Mouse (Mus musculus): ENCODE data around the gene Mta3. TPM values are rescaled to one million over a fixed set of nuclear protein-coding genes. Genes with fewer than 3 reads are reported as not detected.

Mta3 gene
- polyA plus RNA-seq, 1 experiment from 2014 or later = 30.8 TPM

DNA sequence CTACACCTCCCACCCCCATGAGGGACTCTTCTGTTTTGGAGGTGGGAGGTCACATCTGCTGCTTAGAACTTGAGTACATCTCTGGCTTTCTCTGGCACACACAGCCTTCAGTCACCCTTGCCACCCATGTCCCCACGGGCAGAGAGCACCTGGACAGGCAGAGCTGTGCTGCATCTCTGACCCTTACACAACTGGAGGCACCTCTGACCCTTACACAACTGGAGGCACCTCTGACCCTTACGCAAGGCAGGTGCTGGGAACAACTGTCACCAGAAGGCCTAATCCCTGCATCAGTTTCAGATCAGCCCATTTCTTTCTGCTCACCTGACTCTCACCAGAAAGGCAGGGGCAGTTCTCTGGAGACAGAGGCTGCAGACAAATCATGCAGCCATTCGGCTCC, 130.1 kb downstream of the Mta3 start:
- H3K9ac ChIP-seq (ENCODE audit: low read depth, low read length) = no peak overlapping the region
- no peak overlapping the region for H3K4me2 ChIP-seq (ENCODE audit: low read depth, low read length)
- H3K4me3 ChIP-seq (ENCODE audit: low read depth, low read length) = no peak overlapping the region
- H3K27me3 ChIP-seq (replicated peaks; ENCODE audit: control insufficient read depth, insufficient read depth, low read length) = no peaks in the 10 kb centered on the region
- WGBS = 57% methylated on average over 3 of the region's 3 CpGs
- H3K9me3 ChIP-seq (ENCODE audit: control insufficient read depth, low read length) = no peaks in the 10 kb centered on the region
- no peaks in the 10 kb centered on the region for H3K36me3 ChIP-seq (ENCODE audit: control insufficient read depth, insufficient read depth, low read length)
- H3K4me1 ChIP-seq (ENCODE audit: control insufficient read depth, insufficient read depth, low read length) = peaks cover 6% of the 10 kb centered on the region
- no peak for DNase-seq (ENCODE audit: low spot score)
- H3K27ac ChIP-seq (replicated peaks; ENCODE audit: low read depth, low read length) = no peak overlapping the region
- no peak for ATAC-seq (ENCODE audit: low read depth)

DNA sequence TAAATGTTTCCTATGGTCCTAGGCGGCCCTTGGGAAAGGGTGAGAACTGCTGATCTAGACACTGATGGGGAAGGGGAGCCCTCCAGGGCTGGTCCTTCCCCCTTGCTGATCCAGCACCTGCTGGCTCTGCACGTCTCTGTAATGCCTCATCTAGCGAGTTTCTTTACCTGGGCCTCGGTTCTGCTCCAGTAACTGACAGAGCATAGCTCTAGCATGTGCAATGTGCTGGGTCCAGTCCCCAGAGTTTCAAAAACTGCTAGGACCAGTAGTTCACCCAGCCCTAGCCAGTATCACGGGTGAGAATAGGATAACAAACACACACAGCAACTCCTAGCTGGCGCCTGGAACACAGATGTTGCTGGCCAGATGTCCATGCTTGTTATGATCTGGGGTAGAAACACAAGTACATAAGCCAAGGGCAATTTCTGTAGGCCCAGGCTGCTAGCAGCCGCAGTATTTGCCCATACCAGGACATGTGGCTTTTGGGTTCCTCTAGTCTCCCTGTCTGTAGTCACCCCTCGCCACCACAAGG, 131.8 kb downstream of the Mta3 start:
- ATAC-seq (ENCODE audit: low read depth) (no peak), DNase-seq (ENCODE audit: low spot score) (no peak)
- peaks cover 6% of the 10 kb centered on the region for H3K4me1 ChIP-seq (ENCODE audit: control insufficient read depth, insufficient read depth, low read length)
- WGBS = 55% methylated on average over 8 of the region's 8 CpGs
- H3K27me3 ChIP-seq (replicated peaks; ENCODE audit: control insufficient read depth, insufficient read depth, low read length) = no peaks in the 10 kb centered on the region
- H3K36me3 ChIP-seq (ENCODE audit: control insufficient read depth, insufficient read depth, low read length) = no peaks in the 10 kb centered on the region
- H3K4me2 ChIP-seq (ENCODE audit: low read depth, low read length) = no peak overlapping the region
- H3K9ac ChIP-seq (ENCODE audit: low read depth, low read length) = no peak overlapping the region
- no peak overlapping the region for H3K27ac ChIP-seq (replicated peaks; ENCODE audit: low read depth, low read length)
- no peaks in the 10 kb centered on the region for H3K9me3 ChIP-seq (ENCODE audit: control insufficient read depth, low read length)
- no peak overlapping the region for H3K4me3 ChIP-seq (ENCODE audit: low read depth, low read length)

DNA sequence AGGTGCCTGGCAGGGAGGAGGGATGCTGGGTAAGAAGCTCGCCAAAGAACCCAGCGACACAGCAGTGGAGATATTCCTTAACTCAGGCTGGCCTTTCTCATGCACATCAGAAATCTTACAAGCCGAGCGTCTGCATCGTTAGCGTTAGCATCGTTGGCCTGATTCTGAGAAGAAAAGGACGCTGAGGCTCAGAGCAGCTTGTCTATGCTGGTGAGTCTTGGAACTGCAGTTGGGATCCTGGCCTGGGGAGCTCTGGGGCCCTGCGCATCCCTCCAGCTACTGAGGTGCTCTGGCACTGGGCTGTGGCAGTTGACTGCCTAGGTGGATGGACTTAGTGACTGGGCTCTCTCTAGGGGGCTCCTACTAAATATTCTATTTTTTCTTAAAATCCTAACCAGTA, 133.2 kb downstream of the Mta3 start:
- Histone ChIP-seq H3K27ac (replicated peaks; ENCODE audit: low read depth, low read length) (no peak overlapping the region), H3K9ac (ENCODE audit: low read depth, low read length) (no peak overlapping the region), H3K27me3 (replicated peaks; ENCODE audit: control insufficient read depth, insufficient read depth, low read length) (no peaks in the 10 kb centered on the region), H3K4me3 (ENCODE audit: low read depth, low read length) (no peak overlapping the region), H3K9me3 (ENCODE audit: control insufficient read depth, low read length) (no peaks in the 10 kb centered on the region), H3K4me1 (ENCODE audit: control insufficient read depth, insufficient read depth, low read length) (peaks cover 6% of the 10 kb centered on the region), H3K36me3 (ENCODE audit: control insufficient read depth, insufficient read depth, low read length) (no peaks in the 10 kb centered on the region), H3K4me2 (ENCODE audit: low read depth, low read length) (no peak overlapping the region)
- ATAC-seq (ENCODE audit: low read depth) (no peak), DNase-seq (ENCODE audit: low spot score) (no peak)
- 62% methylated on average over 9 of the region's 9 CpGs for WGBS

DNA sequence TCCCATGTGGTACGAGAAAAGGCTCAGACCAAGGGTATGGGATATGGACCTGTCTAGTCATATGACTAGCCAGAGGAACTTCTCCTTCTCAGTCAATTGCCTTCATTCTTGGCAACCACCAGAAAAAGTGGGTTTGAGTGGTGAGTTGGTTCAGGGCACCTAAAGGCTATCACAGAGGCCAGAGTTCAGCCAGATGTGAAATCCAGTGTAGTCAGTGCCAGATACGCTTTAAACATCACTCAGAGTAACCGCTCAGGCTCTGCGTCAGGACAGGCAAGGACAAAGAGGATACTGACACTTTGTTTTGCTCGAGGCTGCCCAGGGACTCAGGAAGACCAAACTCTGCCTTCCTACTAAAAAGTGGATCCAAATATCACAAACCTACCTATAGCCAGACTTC, 135.0 kb downstream of the Mta3 start:
- Histone ChIP-seq H3K9me3 (ENCODE audit: control insufficient read depth, low read length) (no peaks in the 10 kb centered on the region), H3K4me2 (ENCODE audit: low read depth, low read length) (no peak overlapping the region), H3K4me1 (ENCODE audit: control insufficient read depth, insufficient read depth, low read length) (peaks cover 6% of the 10 kb centered on the region; the same call in 1 of the 2 replicates), H3K9ac (ENCODE audit: low read depth, low read length) (no peak overlapping the region), H3K27me3 (replicated peaks; ENCODE audit: control insufficient read depth, insufficient read depth, low read length) (no peaks in the 10 kb centered on the region), H3K27ac (replicated peaks; ENCODE audit: low read depth, low read length) (no peak overlapping the region), H3K4me3 (ENCODE audit: low read depth, low read length) (no peak overlapping the region), H3K36me3 (ENCODE audit: control insufficient read depth, insufficient read depth, low read length) (no peaks in the 10 kb centered on the region)
- no peak for DNase-seq (ENCODE audit: low spot score)
- 76% methylated on average over 5 of the region's 5 CpGs for WGBS
- ATAC-seq (ENCODE audit: low read depth) = no peak

DNA sequence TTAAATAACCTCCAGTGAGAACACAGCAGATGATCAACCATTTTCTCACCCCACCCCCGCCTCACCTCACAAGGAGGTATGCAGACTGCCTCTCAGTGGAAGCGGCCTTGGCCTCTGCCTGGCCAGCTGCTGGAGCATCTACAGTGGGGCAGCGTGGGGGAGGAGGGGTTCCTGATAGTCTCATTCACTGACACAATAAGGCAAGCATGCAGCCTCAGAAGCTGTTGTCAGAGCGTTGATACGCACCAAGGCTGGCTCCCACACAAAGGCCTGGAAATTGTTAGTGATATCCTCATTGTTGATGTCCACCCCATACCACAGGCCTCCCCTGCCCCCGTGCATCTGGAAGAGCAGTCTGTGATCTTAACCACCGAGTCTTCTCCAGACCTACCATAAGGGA, 137.8 kb downstream of the Mta3 start:
- 59% methylated on average over 7 of the region's 7 CpGs for WGBS
- ATAC-seq (ENCODE audit: low read depth) = no peak
- no peak overlapping the region for H3K9ac ChIP-seq (ENCODE audit: low read depth, low read length)
- H3K4me2 ChIP-seq (ENCODE audit: low read depth, low read length) = no peak overlapping the region
- H3K4me1 ChIP-seq (ENCODE audit: control insufficient read depth, insufficient read depth, low read length) = no peaks in the 10 kb centered on the region
- no peaks in the 10 kb centered on the region for H3K9me3 ChIP-seq (ENCODE audit: control insufficient read depth, low read length)
- no peak overlapping the region for H3K27ac ChIP-seq (replicated peaks; ENCODE audit: low read depth, low read length)
- H3K36me3 ChIP-seq (ENCODE audit: control insufficient read depth, insufficient read depth, low read length) = no peaks in the 10 kb centered on the region
- H3K4me3 ChIP-seq (ENCODE audit: low read depth, low read length) = no peak overlapping the region
- H3K27me3 ChIP-seq (replicated peaks; ENCODE audit: control insufficient read depth, insufficient read depth, low read length) = no peaks in the 10 kb centered on the region
- DNase-seq (ENCODE audit: low spot score) = no peak

DNA sequence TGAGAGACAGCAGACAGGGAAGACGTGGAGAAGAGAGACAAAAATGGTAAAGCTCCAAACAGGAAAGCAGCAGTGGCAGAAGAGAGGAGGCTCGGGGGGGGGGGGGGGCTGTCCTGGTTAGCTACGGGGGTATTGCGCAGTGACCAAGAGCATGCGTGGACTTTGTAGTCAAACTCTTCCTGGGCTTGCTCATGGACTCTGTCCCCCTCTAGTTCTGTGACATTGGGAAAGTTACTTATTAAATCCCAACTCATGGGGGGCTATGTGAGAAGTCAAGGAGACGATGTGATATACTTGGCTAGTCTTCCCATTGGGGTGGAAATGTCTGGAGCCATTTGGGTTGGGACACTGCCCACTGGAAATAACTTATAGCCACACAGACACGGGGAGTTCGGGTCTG, 139.6 kb downstream of the Mta3 start:
- H3K27ac ChIP-seq (replicated peaks; ENCODE audit: low read depth, low read length) = no peak overlapping the region
- no peaks in the 10 kb centered on the region for H3K36me3 ChIP-seq (ENCODE audit: control insufficient read depth, insufficient read depth, low read length)
- ATAC-seq (ENCODE audit: low read depth) = no peak
- H3K9me3 ChIP-seq (ENCODE audit: control insufficient read depth, low read length) = no peaks in the 10 kb centered on the region
- DNase-seq (ENCODE audit: low spot score) = no peak
- no peaks in the 10 kb centered on the region for H3K4me1 ChIP-seq (ENCODE audit: control insufficient read depth, insufficient read depth, low read length)
- WGBS = 79% methylated on average over 8 of the region's 8 CpGs
- no peak overlapping the region for H3K4me2 ChIP-seq (ENCODE audit: low read depth, low read length)
- no peaks in the 10 kb centered on the region for H3K27me3 ChIP-seq (replicated peaks; ENCODE audit: control insufficient read depth, insufficient read depth, low read length)
- H3K9ac ChIP-seq (ENCODE audit: low read depth, low read length) = no peak overlapping the region
- no peak overlapping the region for H3K4me3 ChIP-seq (ENCODE audit: low read depth, low read length)

DNA sequence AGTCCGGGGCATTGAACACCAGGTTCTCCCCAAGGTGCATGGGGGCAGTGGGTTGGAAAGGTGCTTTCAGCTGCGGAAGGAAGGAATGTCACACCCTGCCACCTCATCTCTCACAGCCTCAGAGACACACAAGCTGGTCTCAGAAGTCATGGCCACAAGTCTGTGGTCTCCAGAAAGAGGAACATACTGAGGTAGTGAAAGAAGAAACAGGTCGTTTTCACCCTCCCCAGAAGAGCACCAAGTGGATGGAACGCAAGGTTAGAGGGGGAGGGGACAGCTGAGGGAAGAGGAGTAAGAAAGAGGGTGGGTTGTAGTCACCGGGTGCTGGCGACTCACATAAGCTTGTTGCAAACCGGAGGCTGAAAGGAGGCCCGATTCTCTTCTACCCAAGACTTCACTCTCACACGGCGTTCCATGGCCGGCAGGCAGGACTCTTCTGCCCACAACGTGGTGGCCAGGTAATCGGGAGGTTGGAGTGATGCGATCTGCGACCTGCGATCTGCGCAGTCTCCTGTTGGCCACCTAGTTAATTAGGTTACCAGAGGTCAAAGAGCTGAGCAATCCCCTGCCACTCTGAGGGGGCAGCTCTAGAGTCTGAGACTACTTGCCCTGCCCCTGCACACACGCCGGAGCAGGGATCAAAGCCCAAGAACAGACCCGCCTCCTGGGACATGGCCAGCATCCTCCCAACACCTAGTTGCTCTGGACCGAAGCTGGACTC, 140.5 kb downstream of the Mta3 start:
- Histone ChIP-seq H3K36me3 (ENCODE audit: control insufficient read depth, insufficient read depth, low read length) (no peaks in the 10 kb centered on the region), H3K4me2 (ENCODE audit: low read depth, low read length) (no peak overlapping the region), H3K9ac (ENCODE audit: low read depth, low read length) (no peak overlapping the region), H3K27ac (replicated peaks; ENCODE audit: low read depth, low read length) (no peak overlapping the region), H3K27me3 (replicated peaks; ENCODE audit: control insufficient read depth, insufficient read depth, low read length) (no peaks in the 10 kb centered on the region), H3K9me3 (ENCODE audit: control insufficient read depth, low read length) (no peaks in the 10 kb centered on the region), H3K4me1 (ENCODE audit: control insufficient read depth, insufficient read depth, low read length) (no peaks in the 10 kb centered on the region), H3K4me3 (ENCODE audit: low read depth, low read length) (no peak overlapping the region)
- DNase-seq (ENCODE audit: low spot score) = no peak
- WGBS = 76% methylated on average over 21 of the region's 21 CpGs
- no peak for ATAC-seq (ENCODE audit: low read depth)

DNA sequence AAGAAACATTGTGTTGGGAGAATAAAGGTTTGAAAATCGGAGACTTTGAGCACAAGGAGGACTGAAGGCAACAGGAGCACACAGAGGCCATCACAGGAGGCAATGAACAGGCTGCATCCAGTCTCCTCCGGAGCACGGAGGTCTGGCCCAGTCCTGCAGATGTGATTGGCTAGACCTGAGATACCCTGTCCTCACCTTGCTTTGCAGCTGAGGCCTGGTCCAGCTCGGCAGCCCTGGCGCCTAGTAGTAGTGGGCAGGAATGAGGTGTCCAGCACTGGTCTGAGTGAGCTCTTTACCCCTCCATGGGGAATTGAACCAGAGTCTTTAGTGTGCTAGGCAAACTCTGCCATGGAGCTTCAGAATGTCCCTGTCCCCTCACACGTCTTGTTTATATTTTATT, 141.1 kb downstream of the Mta3 start:
- Histone ChIP-seq H3K9ac (ENCODE audit: low read depth, low read length) (no peak overlapping the region), H3K36me3 (ENCODE audit: control insufficient read depth, insufficient read depth, low read length) (no peaks in the 10 kb centered on the region), H3K4me3 (ENCODE audit: low read depth, low read length) (no peak overlapping the region), H3K27ac (replicated peaks; ENCODE audit: low read depth, low read length) (no peak overlapping the region), H3K4me1 (ENCODE audit: control insufficient read depth, insufficient read depth, low read length) (no peaks in the 10 kb centered on the region), H3K9me3 (ENCODE audit: control insufficient read depth, low read length) (no peaks in the 10 kb centered on the region), H3K27me3 (replicated peaks; ENCODE audit: control insufficient read depth, insufficient read depth, low read length) (no peaks in the 10 kb centered on the region), H3K4me2 (ENCODE audit: low read depth, low read length) (no peak overlapping the region)
- no peak for DNase-seq (ENCODE audit: low spot score)
- no peak for ATAC-seq (ENCODE audit: low read depth)
- WGBS = 81% methylated on average over 6 of the region's 6 CpGs

DNA sequence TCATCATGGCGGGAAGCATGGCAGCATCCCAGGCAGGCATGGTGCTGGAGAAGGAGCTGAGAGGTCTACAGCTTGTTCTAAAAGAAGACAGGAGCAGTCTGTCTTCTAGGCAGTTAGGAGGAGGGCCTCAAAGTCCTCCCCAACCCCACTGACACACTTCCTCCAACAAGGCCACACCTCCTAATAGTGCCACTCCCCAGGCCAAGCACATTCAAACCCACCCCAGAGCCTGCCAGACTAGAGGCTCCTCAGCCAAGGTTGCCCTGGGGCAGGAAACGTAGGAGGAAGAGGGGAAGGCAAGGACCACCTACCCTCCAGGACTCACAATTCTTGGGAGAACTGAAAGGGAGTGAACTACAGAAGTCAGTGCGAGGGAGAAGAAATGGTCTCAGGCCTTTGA, 141.9 kb downstream of the Mta3 start, which contains the start of gene Haao:
Gene Haao, minus strand, starts transcription at position 149 of the 400 bp plus-strand sequence.
- ATAC-seq (ENCODE audit: low read depth) (no peak), DNase-seq (ENCODE audit: low spot score) (no peak)
- no peak within 1 kb of the TSS for H3K4me3 ChIP-seq (ENCODE audit: low read depth, low read length)
- H3K4me1 ChIP-seq (ENCODE audit: control insufficient read depth, insufficient read depth, low read length) = no peaks in the 10 kb centered on the region
- H3K9me3 ChIP-seq (ENCODE audit: control insufficient read depth, low read length) = no peaks in the 10 kb centered on the region
- no peak within 1 kb of the TSS for H3K4me2 ChIP-seq (ENCODE audit: low read depth, low read length)
- H3K9ac ChIP-seq (ENCODE audit: low read depth, low read length) = no peak within 1 kb of the TSS
- no peaks in the 10 kb centered on the region for H3K36me3 ChIP-seq (ENCODE audit: control insufficient read depth, insufficient read depth, low read length)
- WGBS = 76% methylated on average over 3 of the region's 3 CpGs
- H3K27me3 ChIP-seq (replicated peaks; ENCODE audit: control insufficient read depth, insufficient read depth, low read length) = no peaks in the 10 kb centered on the region
- H3K27ac ChIP-seq (replicated peaks; ENCODE audit: low read depth, low read length) = no peak within 1 kb of the TSS

Data from embryonic facial prominence, embryonic 14.5 days (tissue).